ENCODE assay signal across 9 mouse cellular contexts in genomic region chr4:46029552-46029951, GRCm38 (mm10). TPM values are rescaled to one million over a fixed set of nuclear protein-coding genes. Genes with fewer than 3 reads are reported as not detected.
A peak's percentile ranks its signal among the peaks of the same experiment; 100 is the strongest.
DNase-seq lines count a peak whose midpoint lies in the region; ATAC-seq and TF ChIP-seq lines count a peak whose summit lies in the region.
"Had no signal": no experiment of that assay in that cellular context is flagged by ENCODE, and none has a peak within 500 bp of the region (broad histone marks: within the 10 kb centered on the region; RNA-seq: fewer than 3 reads in every experiment).

No protein-coding gene starts in this region.

- no peak for ATAC-seq in forebrain, embryonic 11.5 days (replicated peaks; ENCODE audit: low FRiP score)
- no peak for ATAC-seq in forebrain, embryonic 13.5 days
- ATAC-seq in liver, embryonic 14.5 days (ENCODE audit: insufficient read depth), result no peak
- ATAC-seq in liver, embryonic 12.5 days, result no peak
- ATAC-seq in embryonic facial prominence, embryonic 11.5 days (replicated peaks; ENCODE audit: insufficient number of reproducible peaks, low FRiP score, low TSS enrichment, low read depth), result no peak

- H3K4me2 ChIP-seq in forebrain, embryonic 11.5 days (ENCODE audit: low read depth, low read length, severe bottlenecking), result no peak overlapping the region
- no peak overlapping the region for H3K4me2 ChIP-seq in forebrain, embryonic 13.5 days
- H3K4me2 ChIP-seq in liver, embryonic 14.5 days (ENCODE audit: low read depth), result no peak overlapping the region
- no peak overlapping the region for H3K4me2 ChIP-seq in liver, embryonic 12.5 days
- no peak overlapping the region for H3K4me2 ChIP-seq in embryonic facial prominence, embryonic 11.5 days (ENCODE audit: low read depth, low read length)

- H3K4me3 ChIP-seq in forebrain, embryonic 11.5 days (ENCODE audit: low read depth, low read length), result no peak overlapping the region
- no peak overlapping the region for H3K4me3 ChIP-seq in forebrain, embryonic 13.5 days
- H3K4me3 ChIP-seq in liver, embryonic 14.5 days (ENCODE audit: insufficient read depth in 1 of 2, low read depth in 2 of 2, low read length in 2 of 2), result no peak overlapping the region
- H3K4me3 ChIP-seq in liver, embryonic 12.5 days, result no peak overlapping the region
- H3K4me3 ChIP-seq in embryonic facial prominence, embryonic 11.5 days (ENCODE audit: low read depth, low read length), result no peak overlapping the region

- TF ChIP-seq CTCF in liver, embryonic 14.5 days (IDR thresholded peaks at IDR 0.05; ENCODE audit: low read depth), result peak; percentile 57

- WGBS in forebrain, embryonic 11.5 days, result 47% methylated on average over 9 of the region's 9 CpGs
- WGBS in forebrain, embryonic 13.5 days, result 45% methylated on average over 9 of the region's 9 CpGs
- WGBS in liver, embryonic 14.5 days (ENCODE audit: insufficient replicate concordance), result 65% methylated on average over 9 of the region's 9 CpGs
- 60% methylated on average over 9 of the region's 9 CpGs for WGBS in liver, embryonic 12.5 days (ENCODE audit: insufficient replicate concordance)
- 38% methylated on average over 9 of the region's 9 CpGs for WGBS in embryonic facial prominence, embryonic 11.5 days

- peak; percentile 59 for DNase-seq in forebrain, embryonic 11.5 days (ENCODE audit: low spot score)
- DNase-seq in liver, embryonic 14.5 days (ENCODE audit: low read depth in 3 of 3, low spot score in 3 of 3), result no peak
- DNase-seq in embryonic facial prominence, embryonic 11.5 days (ENCODE audit: low spot score), result peak; percentile 67
- peak; percentile 50 to 68 for DNase-seq in lung, postnatal 4 days
- DNase-seq in spleen, postnatal 10 days (ENCODE audit: low spot score in 2 of 2), result no peak
- no peak for DNase-seq in right cerebral cortex, adult 18-20 months

- H3K9me3 ChIP-seq in forebrain, embryonic 11.5 days (ENCODE audit: control insufficient read depth, low read length), result no peaks in the 10 kb centered on the region
- H3K9me3 ChIP-seq in forebrain, embryonic 13.5 days (replicated peaks), result no peaks in the 10 kb centered on the region
- no peaks in the 10 kb centered on the region for H3K9me3 ChIP-seq in liver, embryonic 14.5 days (ENCODE audit: control insufficient read depth, low read length)
- H3K9me3 ChIP-seq in liver, embryonic 12.5 days (replicated peaks), result no peaks in the 10 kb centered on the region
- H3K9me3 ChIP-seq in embryonic facial prominence, embryonic 11.5 days (replicated peaks; ENCODE audit: control insufficient read depth, low read length), result no peaks in the 10 kb centered on the region

- TF ChIP-seq EP300 in liver, embryonic 14.5 days (IDR thresholded peaks at IDR 0.05; ENCODE audit: low read depth), result no peak

- no peaks in the 10 kb centered on the region for H3K27me3 ChIP-seq in forebrain, embryonic 11.5 days (ENCODE audit: control insufficient read depth, insufficient read depth, low read length)
- H3K27me3 ChIP-seq in forebrain, embryonic 13.5 days, result no peaks in the 10 kb centered on the region
- H3K27me3 ChIP-seq in liver, embryonic 14.5 days (ENCODE audit: control insufficient read depth, insufficient read depth, low read length), result no peaks in the 10 kb centered on the region
- peaks cover 9% of the 10 kb centered on the region for H3K27me3 ChIP-seq in liver, embryonic 12.5 days (replicated peaks)
- H3K27me3 ChIP-seq in embryonic facial prominence, embryonic 11.5 days (ENCODE audit: control insufficient read depth, insufficient read depth, low read length), result no peaks in the 10 kb centered on the region

- no peak overlapping the region for H3K9ac ChIP-seq in forebrain, embryonic 11.5 days (ENCODE audit: low read length)
- H3K9ac ChIP-seq in forebrain, embryonic 13.5 days, result no peak overlapping the region
- no peak overlapping the region for H3K9ac ChIP-seq in liver, embryonic 14.5 days (replicated peaks)
- no peak overlapping the region for H3K9ac ChIP-seq in liver, embryonic 12.5 days
- H3K9ac ChIP-seq in embryonic facial prominence, embryonic 11.5 days (replicated peaks; ENCODE audit: low read length), result no peak overlapping the region

- H3K4me1 ChIP-seq in forebrain, embryonic 11.5 days (replicated peaks; ENCODE audit: control insufficient read depth, insufficient read depth, low read length), result no peaks in the 10 kb centered on the region
- H3K4me1 ChIP-seq in forebrain, embryonic 13.5 days, result no peaks in the 10 kb centered on the region
- H3K4me1 ChIP-seq in liver, embryonic 14.5 days (replicated peaks; ENCODE audit: control insufficient read depth in 2 of 2, insufficient read depth in 2 of 2, low read length in 1 of 2), result peaks cover 7 to 16% of the 10 kb centered on the region in 2 experiments; a peak in 3 of 4 replicates
- H3K4me1 ChIP-seq in liver, embryonic 12.5 days, result peaks cover 24% of the 10 kb centered on the region
- no peaks in the 10 kb centered on the region for H3K4me1 ChIP-seq in embryonic facial prominence, embryonic 11.5 days (ENCODE audit: control insufficient read depth, insufficient read depth, low read length)

- no peaks in the 10 kb centered on the region for H3K36me3 ChIP-seq in forebrain, embryonic 11.5 days (ENCODE audit: control insufficient read depth, insufficient read depth, low read length)
- H3K36me3 ChIP-seq in forebrain, embryonic 13.5 days (ENCODE audit: poor library complexity, severe bottlenecking), result no peaks in the 10 kb centered on the region
- H3K36me3 ChIP-seq in liver, embryonic 14.5 days (replicated peaks; ENCODE audit: control insufficient read depth, insufficient read depth, low read depth), result no peaks in the 10 kb centered on the region
- H3K36me3 ChIP-seq in liver, embryonic 12.5 days, result no peaks in the 10 kb centered on the region
- H3K36me3 ChIP-seq in embryonic facial prominence, embryonic 11.5 days (replicated peaks; ENCODE audit: control insufficient read depth, insufficient read depth, low read depth, low read length), result no peaks in the 10 kb centered on the region
- H3K36me3 ChIP-seq: G1E had no signal

- no peak overlapping the region for H3K27ac ChIP-seq in forebrain, embryonic 11.5 days (ENCODE audit: low read depth, low read length)
- no peak overlapping the region for H3K27ac ChIP-seq in forebrain, embryonic 13.5 days
- no peak overlapping the region for H3K27ac ChIP-seq in liver, embryonic 14.5 days
- no peak overlapping the region for H3K27ac ChIP-seq in liver, embryonic 12.5 days
- H3K27ac ChIP-seq in embryonic facial prominence, embryonic 11.5 days (replicated peaks; ENCODE audit: low read depth, low read length), result no peak overlapping the region

RNA-seq across cellular contexts. Expression of gene Tmod1, which starts 9.2 kb away (rescaled TPM):
- 2.6 and 2.8 TPM in 2 replicates for polyA plus RNA-seq in forebrain, embryonic 11.5 days (2014; fragmentation: Nextera tagmentation; extraction: Ambion mirVana)
- 0.32 and 0.50 TPM in 2 replicates for polyA plus RNA-seq in forebrain, embryonic 13.5 days (2015; fragmentation: Nextera tagmentation; extraction: Ambion mirVana)
- 20.8 and 32.2 TPM in 2 replicates for polyA plus RNA-seq in liver, embryonic 14.5 days (2012; rRNA removed)
- polyA plus RNA-seq in liver, embryonic 14.5 days (2014; fragmentation: Nextera tagmentation; extraction: Ambion mirVana), result 41.7 and 44.8 TPM in 2 replicates
- 45.3 and 46.4 TPM in 2 replicates for polyA plus RNA-seq in liver, embryonic 12.5 days (2016; fragmentation: Nextera tagmentation; extraction: Ambion mirVana)
- polyA plus RNA-seq in embryonic facial prominence, embryonic 11.5 days (2014; fragmentation: Nextera tagmentation; extraction: Ambion mirVana), result 4.8 and 5.2 TPM in 2 replicates

Comparison
In these comparisons a context has a peak if more than half of its experiments do, and no peak if none do; other contexts are left out.
1. DNase-seq: peak in forebrain, embryonic 11.5 days (single experiment), embryonic facial prominence, embryonic 11.5 days (single experiment) and lung, postnatal 4 days (2 of 2); none in liver, embryonic 14.5 days (0 of 3), spleen, postnatal 10 days (0 of 2) and right cerebral cortex, adult 18-20 months (single experiment).